Mouse (Mus musculus) embryonic fibroblast, embryonic 13.5 days (primary cell): Measurements from ENCODE around the gene Dpp8.

Experiments
- CTCF ChIP-seq: IDR thresholded peaks from 2 replicates; pipeline ENCODE4 v1.5.1; 2011; ENCODE audit warnings: mild to moderate bottlenecking, control low read depth, low read length, moderate library complexity, borderline replicate concordance; ENCODE audit not compliant: insufficient read depth
- POLR2A ChIP-seq: IDR thresholded peaks from 2 replicates; pipeline ENCODE4 v1.6.1; 2011; ENCODE audit warnings: low read depth, mild to moderate bottlenecking, control low read depth, low read length, moderate library complexity

DNA sequence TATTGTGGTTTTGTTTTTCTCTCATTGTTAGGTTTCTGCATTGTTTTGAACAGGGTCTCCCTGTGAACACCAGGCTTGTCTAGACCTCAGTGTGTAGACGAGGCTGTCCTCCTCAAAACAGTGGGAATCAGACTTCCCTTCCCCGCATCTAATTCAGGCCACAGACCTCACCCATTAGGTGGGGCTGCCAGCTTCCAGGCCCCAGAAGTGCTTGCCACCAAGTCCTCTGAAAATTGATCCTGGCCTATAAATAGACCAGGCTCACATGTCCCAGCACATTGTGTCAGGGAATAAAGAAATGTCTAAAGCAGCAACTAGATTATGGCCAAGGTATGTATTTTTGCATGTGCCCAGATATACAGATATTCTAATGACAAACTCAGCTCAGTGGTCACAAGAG, 83.7 kb downstream of the Dpp8 start:
- no peak for TF ChIP-seq CTCF
- no peak for TF ChIP-seq POLR2A
